Mouse (Mus musculus) midbrain, embryonic 13.5 days (tissue): ENCODE results near the gene Csrnp1. TPM values are rescaled to one million over a fixed set of nuclear protein-coding genes. Genes with fewer than 3 reads are reported as not detected.

Experiments
- ATAC-seq: fragments of 200-750 bp; cut with Nextera tagmentation; 2 replicates; pipeline ENCODE4 v1.8.0; 2017; ENCODE audit warnings: mild to moderate bottlenecking, moderate TSS enrichment, moderate library complexity
- H3K27ac ChIP-seq: fragments of 300-500 bp; sonication (generic); 2 replicates; pipeline ENCODE4 v1.5.1; 2015; ENCODE audit warnings: inconsistent platforms, mild to moderate bottlenecking, moderate library complexity
- H3K27me3 ChIP-seq: fragments of 300-500 bp; sonication (generic); 2 replicates; pipeline ENCODE4 v1.6.1; 2015; ENCODE audit warnings: mild to moderate bottlenecking, inconsistent platforms
- H3K36me3 ChIP-seq: fragments of 300-500 bp; sonication (generic); 2 replicates; pipeline ENCODE4 v1.6.1; 2015; ENCODE audit warnings: mild to moderate bottlenecking, inconsistent platforms
- H3K4me1 ChIP-seq: fragments of 300-500 bp; sonication (generic); replicated peaks from 2 replicates; pipeline ENCODE4 v1.6.1; 2015; ENCODE audit warnings: inconsistent platforms
- H3K4me2 ChIP-seq: fragments of 300-500 bp; sonication (generic); replicated peaks from 2 replicates; pipeline ENCODE4 v1.6.1; 2015; ENCODE audit warnings: moderate library complexity, mild to moderate bottlenecking, inconsistent platforms
- H3K4me3 ChIP-seq: fragments of 300-500 bp; sonication (generic); replicated peaks from 2 replicates; pipeline ENCODE4 v1.5.1; 2015; ENCODE audit warnings: mild to moderate bottlenecking, inconsistent platforms
- H3K9ac ChIP-seq: fragments of 300-500 bp; sonication (generic); replicated peaks from 2 replicates; pipeline ENCODE4 v1.6.1; 2015; ENCODE audit warnings: mild to moderate bottlenecking, inconsistent platforms
- H3K9me3 ChIP-seq: fragments of 300-500 bp; sonication (generic); 2 replicates; pipeline ENCODE4 v1.6.1; 2016; ENCODE audit warnings: mild to moderate bottlenecking, inconsistent platforms
- WGBS: fragments of 180-500 bp; shearing (Covaris S2); methylation state at CpG from one replicate; pipeline ENCODE4 v1.1.7; 2015; 5-methylcytosine and 5-hydroxymethylcytosine counted together
- polyA plus RNA-seq: library from polyadenylated mRNA; unstranded; fragments of >200 nt; fragmentation: Nextera tagmentation; extraction: Ambion mirVana; gene quantifications from 2 replicates; pipeline ENCODE4 v1.2.1, GENCODE M21; 2015

The Csrnp1 gene
- polyA plus RNA-seq, 1 experiment from 2014 or later: 1.1 TPM

GRCm38 (mm10) chr9:120000761-120001160 is 16.3 kb upstream of the Csrnp1 start:
- Histone ChIP-seq H3K4me2 (no peak overlapping the region), H3K27me3 (peaks cover 11% of the 10 kb centered on the region; the same call in 1 of the 2 replicates), H3K9ac (no peak overlapping the region), H3K4me3 (no peak overlapping the region), H3K9me3 (no peaks in the 10 kb centered on the region), H3K36me3 (no peaks in the 10 kb centered on the region), H3K4me1 (peaks cover 7% of the 10 kb centered on the region), H3K27ac (no peak overlapping the region)
- WGBS: 79% methylated on average over 5 of the region's 5 CpGs
- ATAC-seq: no peak

- no peaks in the 10 kb centered on the region for H3K9me3 ChIP-seq
- peaks cover 11% of the 10 kb centered on the region; the same call in 1 of the 2 replicates for H3K27me3 ChIP-seq
- no peaks in the 10 kb centered on the region for H3K36me3 ChIP-seq
- no peak for ATAC-seq
- H3K4me1 ChIP-seq: peaks cover 7% of the 10 kb centered on the region
- H3K9ac ChIP-seq: no peak overlapping the region
- no peak overlapping the region for H3K4me3 ChIP-seq
- H3K4me2 ChIP-seq: no peak overlapping the region
- H3K27ac ChIP-seq: no peak overlapping the region
- WGBS: 72% methylated on average over 6 of the region's 6 CpGs
These were observed 15.2 kb upstream of the Csrnp1 start for GRCm38 (mm10) chr9:119999636-120000035.

- ATAC-seq: no peak
- no peak overlapping the region for H3K4me3 ChIP-seq
- no peak overlapping the region for H3K4me2 ChIP-seq
- peaks cover 7% of the 10 kb centered on the region for H3K4me1 ChIP-seq
- H3K36me3 ChIP-seq: no peaks in the 10 kb centered on the region
- H3K27me3 ChIP-seq: peaks cover 11% of the 10 kb centered on the region; the same call in 1 of the 2 replicates
- H3K9me3 ChIP-seq: no peaks in the 10 kb centered on the region
- no peak overlapping the region for H3K27ac ChIP-seq
- WGBS: 69% methylated on average over 1 of the region's 1 CpGs
- H3K9ac ChIP-seq: no peak overlapping the region
These were observed 14.3 kb upstream of the Csrnp1 start for GRCm38 (mm10) chr9:119998776-119999175.

GRCm38 (mm10) chr9:119996080-119996479 is 11.6 kb upstream of the Csrnp1 start:
- Histone ChIP-seq H3K27ac (no peak overlapping the region), H3K36me3 (no peaks in the 10 kb centered on the region), H3K9me3 (no peaks in the 10 kb centered on the region), H3K27me3 (0 out of 2 replicates have a peak, but pooled peaks cover 9% of the 10 kb centered on the region), H3K9ac (no peak overlapping the region), H3K4me3 (no peak overlapping the region), H3K4me1 (no peaks in the 10 kb centered on the region), H3K4me2 (no peak overlapping the region)
- 82% methylated on average over 4 of the region's 4 CpGs for WGBS
- ATAC-seq: no peak

GRCm38 (mm10) chr9:119994207-119994606 is 9.7 kb upstream of the Csrnp1 start:
- Histone ChIP-seq H3K9ac (no peak overlapping the region), H3K4me3 (no peak overlapping the region), H3K27ac (no peak overlapping the region), H3K27me3 (0 out of 2 replicates have a peak, but pooled peaks cover 4% of the 10 kb centered on the region), H3K4me1 (no peaks in the 10 kb centered on the region), H3K36me3 (no peaks in the 10 kb centered on the region), H3K9me3 (no peaks in the 10 kb centered on the region), H3K4me2 (no peak overlapping the region)
- ATAC-seq: no peak
- 82% methylated on average over 7 of the region's 7 CpGs for WGBS

- Histone ChIP-seq H3K4me2 (no peak overlapping the region), H3K9me3 (no peaks in the 10 kb centered on the region), H3K4me3 (no peak overlapping the region), H3K27me3 (0 out of 2 replicates have a peak, but pooled peaks cover 4% of the 10 kb centered on the region), H3K4me1 (no peaks in the 10 kb centered on the region), H3K27ac (no peak overlapping the region), H3K9ac (no peak overlapping the region), H3K36me3 (no peaks in the 10 kb centered on the region)
- ATAC-seq: no peak
- 79% methylated on average over 10 of the region's 10 CpGs for WGBS
These were observed 8.8 kb upstream of the Csrnp1 start for GRCm38 (mm10) chr9:119993092-119993844.

GRCm38 (mm10) chr9:119991310-119991709 is 6.9 kb upstream of the Csrnp1 start:
- 0 out of 2 replicates have a peak, but pooled peaks cover 6% of the 10 kb centered on the region for H3K27me3 ChIP-seq
- no peak overlapping the region for H3K4me3 ChIP-seq
- WGBS: 19% methylated on average over 5 of the region's 5 CpGs
- no peaks in the 10 kb centered on the region for H3K36me3 ChIP-seq
- no peak overlapping the region for H3K9ac ChIP-seq
- ATAC-seq: no peak
- no peaks in the 10 kb centered on the region for H3K4me1 ChIP-seq
- no peak overlapping the region for H3K4me2 ChIP-seq
- H3K9me3 ChIP-seq: no peaks in the 10 kb centered on the region
- no peak overlapping the region for H3K27ac ChIP-seq

- peaks cover 11% of the 10 kb centered on the region for H3K4me1 ChIP-seq
- 49% methylated on average over 7 of the region's 7 CpGs for WGBS
These were observed 3.8 kb upstream of the Csrnp1 start for GRCm38 (mm10) chr9:119988304-119988703.

GRCm38 (mm10) chr9:119985881-119986574 is 1.6 kb upstream of the Csrnp1 start:
- ATAC-seq: no peak
- Histone ChIP-seq H3K36me3 (no peaks in the 10 kb centered on the region), H3K4me2 (no peak overlapping the region), H3K9ac (no peak overlapping the region), H3K4me3 (no peak overlapping the region), H3K9me3 (no peaks in the 10 kb centered on the region), H3K27ac (no peak overlapping the region), H3K27me3 (peaks cover 40% of the 10 kb centered on the region), H3K4me1 (peaks cover 34% of the 10 kb centered on the region)
- WGBS: 79% methylated on average over 10 of the region's 10 CpGs

More at GRCm38 (mm10) chr9:119988304-119988703, 3.8 kb upstream of the Csrnp1 start:
- Histone ChIP-seq H3K9ac (no peak overlapping the region), H3K9me3 (no peaks in the 10 kb centered on the region), H3K27me3 (peaks cover 29% of the 10 kb centered on the region), H3K27ac (no peak overlapping the region), H3K4me3 (no peak overlapping the region), H3K4me2 (no peak overlapping the region), H3K36me3 (no peaks in the 10 kb centered on the region)
- ATAC-seq: no peak

- Histone ChIP-seq H3K9me3 (no peaks in the 10 kb centered on the region), H3K4me3 (peak overlapping the region; percentile 58), H3K9ac (peak overlapping the region; percentile 58), H3K27ac (no peak overlapping the region), H3K27me3 (peaks cover 47% of the 10 kb centered on the region), H3K4me1 (peaks cover 40% of the 10 kb centered on the region), H3K4me2 (peak overlapping the region; percentile 87), H3K36me3 (no peaks in the 10 kb centered on the region)
- WGBS: under 1% methylated on average over 79 of the region's 79 CpGs
- ATAC-seq: peak; percentile 83
These were observed 598 bp downstream of the Csrnp1 start for GRCm38 (mm10) chr9:119983585-119984535.

GRCm38 (mm10) chr9:119982956-119983551 is 1.4 kb downstream of the Csrnp1 start:
- H3K27ac ChIP-seq: no peak overlapping the region
- ATAC-seq: no peak

More at GRCm38 (mm10) chr9:119982956-119983551, 1.4 kb downstream of the Csrnp1 start:
- Histone ChIP-seq H3K9me3 (no peaks in the 10 kb centered on the region), H3K4me2 (peak overlapping the region; percentile 87), H3K27me3 (peaks cover 48% of the 10 kb centered on the region), H3K4me3 (peak overlapping the region; percentile 58), H3K4me1 (peaks cover 45% of the 10 kb centered on the region), H3K36me3 (no peaks in the 10 kb centered on the region), H3K9ac (peak overlapping the region; percentile 58)
- WGBS: under 1% methylated on average over 47 of the region's 48 CpGs
